ENCODE assay signal across 8 mouse cellular contexts in genomic region chr19:55643288-55643901, GRCm38 (mm10).
DNase-seq lines count a peak whose midpoint lies in the region; ATAC-seq and TF ChIP-seq lines count a peak whose summit lies in the region.

No protein-coding gene starts in this region.

- no peak for ATAC-seq in embryonic facial prominence, embryonic 11.5 days (replicated peaks; ENCODE audit: insufficient number of reproducible peaks, low FRiP score, low TSS enrichment, low read depth)
- ATAC-seq in midbrain, postnatal 0 days (ENCODE audit: low FRiP score), result no peak

- no peaks in the 10 kb centered on the region for H3K4me1 ChIP-seq in embryonic facial prominence, embryonic 11.5 days (ENCODE audit: control insufficient read depth, insufficient read depth, low read length)
- no peaks in the 10 kb centered on the region for H3K4me1 ChIP-seq in kidney, adult 2 months (ENCODE audit: control insufficient read depth, insufficient read depth, low read length)
- no peaks in the 10 kb centered on the region for H3K4me1 ChIP-seq in liver, adult 2 months (ENCODE audit: control insufficient read depth, insufficient read depth, low read length)
- peaks cover 2% of the 10 kb centered on the region; the same call in 1 of the 2 replicates for H3K4me1 ChIP-seq in midbrain, postnatal 0 days (ENCODE audit: insufficient read depth, low read length)

- H3K4me2 ChIP-seq in embryonic facial prominence, embryonic 11.5 days (ENCODE audit: low read depth, low read length), result peak overlapping the region; percentile 34
- H3K4me2 ChIP-seq in midbrain, postnatal 0 days (ENCODE audit: low read depth, low read length, poor library complexity, severe bottlenecking), result peak overlapping the region; percentile 21

- no peak overlapping the region for H3K27ac ChIP-seq in embryonic facial prominence, embryonic 11.5 days (replicated peaks; ENCODE audit: low read depth, low read length)
- H3K27ac ChIP-seq in kidney, adult 2 months (ENCODE audit: insufficient read depth, low read depth, low read length), result peak overlapping the region; percentile 15
- H3K27ac ChIP-seq in liver, adult 2 months (replicated peaks; ENCODE audit: insufficient read depth, low read depth, low read length), result peak overlapping the region; percentile 6; the same call in 1 of the 2 replicates
- H3K27ac ChIP-seq in midbrain, postnatal 0 days (ENCODE audit: low read depth, low read length), result 0 out of 2 replicates have a peak overlapping the region, but pooled peaks have one; percentile 26

- no peak for TF ChIP-seq CTCF in kidney, adult 2 months (conservative IDR thresholded peaks at IDR 0.05; ENCODE audit: insufficient read depth, insufficient read length, low read depth, low read length)
- TF ChIP-seq CTCF in liver, adult 2 months (IDR thresholded peaks at IDR 0.05; ENCODE audit: low read depth, low read length), result no peak
- TF ChIP-seq CTCF in midbrain, postnatal 0 days (IDR thresholded peaks at IDR 0.05), result no peak

- H3K36me3 ChIP-seq in embryonic facial prominence, embryonic 11.5 days (replicated peaks; ENCODE audit: control insufficient read depth, insufficient read depth, low read depth, low read length), result no peaks in the 10 kb centered on the region
- no peaks in the 10 kb centered on the region for H3K36me3 ChIP-seq in kidney, adult 2 months (ENCODE audit: control insufficient read depth, insufficient read depth, low read length)
- no peaks in the 10 kb centered on the region for H3K36me3 ChIP-seq in liver, adult 2 months (ENCODE audit: control insufficient read depth, insufficient read depth, low read length)
- H3K36me3 ChIP-seq in midbrain, postnatal 0 days (ENCODE audit: insufficient read depth, low read length), result no peaks in the 10 kb centered on the region

- DNase-seq in B cell, adult 2 months, result peak; percentile 79
- peak; percentile 59 for DNase-seq in NIH3T3 (ENCODE audit: low read depth)
- peak; percentile 47 for DNase-seq in embryonic facial prominence, embryonic 11.5 days (ENCODE audit: low spot score)
- peak; percentile 82 to 83 for DNase-seq in heart, adult 9 months (ENCODE audit: low spot score in 2 of 2)
- DNase-seq in kidney, adult 2 months, result peak; percentile 68
- DNase-seq in liver, adult 2 months (ENCODE audit: extremely low read depth, low read depth, low spot score), result peak; percentile 72
- peak; percentile 42 for DNase-seq in midbrain, postnatal 0 days (ENCODE audit: low spot score)
- peak; percentile 19 for DNase-seq in thymus, postnatal 14 days

- no peaks in the 10 kb centered on the region for H3K9me3 ChIP-seq in embryonic facial prominence, embryonic 11.5 days (replicated peaks; ENCODE audit: control insufficient read depth, low read length)
- no peaks in the 10 kb centered on the region for H3K9me3 ChIP-seq in midbrain, postnatal 0 days (ENCODE audit: low read length)

- TF ChIP-seq POLR2A in kidney, adult 2 months (IDR thresholded peaks at IDR 0.05; ENCODE audit: low read depth, low read length), result no peak
- no peak for TF ChIP-seq POLR2A in liver, adult 2 months (IDR thresholded peaks at IDR 0.05; ENCODE audit: extremely low read depth, insufficient read depth, low read length)

- 0 out of 2 replicates have a peak overlapping the region, but pooled peaks have one; percentile 10 for H3K9ac ChIP-seq in embryonic facial prominence, embryonic 11.5 days (replicated peaks; ENCODE audit: low read length)
- peak overlapping the region; percentile 6 for H3K9ac ChIP-seq in liver, adult 2 months (ENCODE audit: low read depth, low read length)
- H3K9ac ChIP-seq in midbrain, postnatal 0 days (replicated peaks; ENCODE audit: low read length, poor library complexity, severe bottlenecking), result no peak overlapping the region

- H3K79me2 ChIP-seq in liver, adult 2 months (ENCODE audit: control insufficient read depth, insufficient read depth, low read length), result no peaks in the 10 kb centered on the region

- H3K4me3 ChIP-seq in embryonic facial prominence, embryonic 11.5 days (ENCODE audit: low read depth, low read length), result no peak overlapping the region
- peak overlapping the region; percentile 51 for H3K4me3 ChIP-seq in kidney, adult 2 months (ENCODE audit: insufficient read depth, low read depth, low read length)
- peak overlapping the region; percentile 63 for H3K4me3 ChIP-seq in liver, adult 2 months (ENCODE audit: insufficient read depth, low read depth, low read length)
- no peak overlapping the region for H3K4me3 ChIP-seq in midbrain, postnatal 0 days (ENCODE audit: low read depth, low read length)

- H3K27me3 ChIP-seq in embryonic facial prominence, embryonic 11.5 days (ENCODE audit: control insufficient read depth, insufficient read depth, low read length), result no peaks in the 10 kb centered on the region
- no peaks in the 10 kb centered on the region for H3K27me3 ChIP-seq in kidney, adult 2 months (replicated peaks; ENCODE audit: control insufficient read depth, insufficient read depth, low read length)
- no peaks in the 10 kb centered on the region for H3K27me3 ChIP-seq in liver, adult 2 months (ENCODE audit: control insufficient read depth, insufficient read depth, low read length)
- H3K27me3 ChIP-seq in midbrain, postnatal 0 days (ENCODE audit: insufficient read depth, low read length), result no peaks in the 10 kb centered on the region

- 10% methylated on average over 13 of the region's 14 CpGs for whole genome bisulfite sequencing in embryonic facial prominence, embryonic 11.5 days
- 11% methylated on average over 14 of the region's 14 CpGs for WGBS in kidney, adult 2 months
- under 1% methylated on average over 14 of the region's 14 CpGs for WGBS in liver, adult 2 months
- 11% methylated on average over 14 of the region's 14 CpGs for WGBS in midbrain, postnatal 0 days

Comparison
In these comparisons a context has a peak if more than half of its experiments do, and no peak if none do; other contexts are left out.
1. DNase-seq: peak in every context shown above with its lines; median percentile 82 in heart, adult 9 months; 79 in B cell, adult 2 months; 72 in liver, adult 2 months; 68 in kidney, adult 2 months; 59 in NIH3T3; 47 in embryonic facial prominence, embryonic 11.5 days; 42 in midbrain, postnatal 0 days; 19 in thymus, postnatal 14 days.
2. H3K4me3 ChIP-seq: peak in kidney, adult 2 months (single experiment) and liver, adult 2 months (single experiment); none in embryonic facial prominence, embryonic 11.5 days (single experiment) and midbrain, postnatal 0 days (single experiment).